Comparison of ENCODE assay signal across 30 mouse cellular contexts in the genomic region with DNA sequence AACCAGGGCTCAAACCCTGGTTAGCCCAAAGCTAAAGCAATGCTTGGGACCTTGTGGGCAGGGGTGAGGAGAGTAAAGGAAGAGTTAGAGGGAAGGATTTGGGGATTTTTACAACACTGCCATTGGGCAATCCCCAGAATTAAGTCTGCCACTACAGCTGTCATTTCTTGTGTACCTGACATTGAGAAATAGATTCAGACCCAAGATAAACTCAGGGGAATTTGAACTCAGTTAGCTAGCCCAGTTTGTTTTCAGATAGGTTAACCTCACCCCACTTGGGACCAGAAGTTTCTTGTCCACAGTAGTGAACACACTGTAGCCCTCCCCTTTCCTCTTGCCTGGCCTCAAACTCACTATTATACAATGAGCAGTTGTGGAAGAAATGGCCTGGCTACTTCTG. TPM values are rescaled to one million over a fixed set of nuclear protein-coding genes. Genes with fewer than 3 reads are reported as not detected.
DNase-seq lines count a peak whose midpoint lies in the region; ATAC-seq and TF ChIP-seq lines count a peak whose summit lies in the region.
"Had no signal": no experiment of that assay in that cellular context is flagged by ENCODE, and none has a peak within 500 bp of the region (broad histone marks: within the 10 kb centered on the region; RNA-seq: fewer than 3 reads in every experiment).

No protein-coding gene starts in this region.

- H3K4me3 ChIP-seq in liver, adult 2 months (ENCODE audit: insufficient read depth, low read depth, low read length) = no peak overlapping the region
- H3K4me3 ChIP-seq in liver, embryonic 16.5 days (ENCODE audit: low read depth, low read length) = no peak overlapping the region
- H3K4me3 ChIP-seq: erythroblast, embryonic 14.5 days; forebrain, embryonic 12.5 days; heart, embryonic 15.5 days; hindbrain, embryonic 12.5 days; kidney, embryonic 15.5 days; left cerebral cortex, adult 2 months; limb, embryonic 13.5 days; midbrain, embryonic 12.5 days had no signal

- H3K79me2 ChIP-seq in liver, adult 2 months (ENCODE audit: control insufficient read depth, insufficient read depth, low read length) = no peaks in the 10 kb centered on the region

- H3K27me3 ChIP-seq in liver, adult 2 months (ENCODE audit: control insufficient read depth, insufficient read depth, low read length) = no peaks in the 10 kb centered on the region
- no peaks in the 10 kb centered on the region for H3K27me3 ChIP-seq in liver, embryonic 16.5 days (ENCODE audit: control insufficient read depth, insufficient read depth, low read depth, low read length)
- H3K27me3 ChIP-seq: forebrain, embryonic 12.5 days; heart, embryonic 15.5 days; hindbrain, embryonic 12.5 days; kidney, embryonic 15.5 days; limb, embryonic 13.5 days; midbrain, embryonic 12.5 days had no signal

- no peak overlapping the region for H3K4me2 ChIP-seq in liver, embryonic 16.5 days (ENCODE audit: low read depth, low read length)
- H3K4me2 ChIP-seq: forebrain, embryonic 12.5 days; heart, embryonic 15.5 days; hindbrain, embryonic 12.5 days; kidney, embryonic 15.5 days; limb, embryonic 13.5 days; lung, embryonic 14.5 days; midbrain, embryonic 12.5 days had no signal

- no peaks in the 10 kb centered on the region for H3K9me3 ChIP-seq in liver, embryonic 16.5 days (replicated peaks; ENCODE audit: control insufficient read depth, low read length)
- H3K9me3 ChIP-seq: forebrain, embryonic 12.5 days; heart, embryonic 15.5 days; hindbrain, embryonic 12.5 days; kidney, embryonic 15.5 days; limb, embryonic 13.5 days; midbrain, embryonic 12.5 days had no signal

- peaks cover 38% of the 10 kb centered on the region for H3K4me1 ChIP-seq in liver, adult 2 months (ENCODE audit: control insufficient read depth, insufficient read depth, low read length)
- peaks cover 13% of the 10 kb centered on the region for H3K4me1 ChIP-seq in liver, embryonic 16.5 days (ENCODE audit: control insufficient read depth, low read depth, low read length)
- H3K4me1 ChIP-seq: forebrain, embryonic 12.5 days; heart, embryonic 15.5 days; hindbrain, embryonic 12.5 days; kidney, embryonic 15.5 days; limb, embryonic 13.5 days; midbrain, embryonic 12.5 days had no signal

- TF ChIP-seq POLR2A in liver, adult 2 months (IDR thresholded peaks at IDR 0.05; ENCODE audit: extremely low read depth, insufficient read depth, low read length) = no peak

- intact Hi-C loops in left cerebral cortex, postnatal 14 days (cut with DNase I) = no loop called here

- no peak for TF ChIP-seq CTCF in liver, adult 2 months (IDR thresholded peaks at IDR 0.05; ENCODE audit: low read depth, low read length)

- H3K27ac ChIP-seq in liver, adult 2 months (replicated peaks; ENCODE audit: insufficient read depth, low read depth, low read length) = peak overlapping the region; percentile 97
- no peak overlapping the region for H3K27ac ChIP-seq in liver, embryonic 16.5 days (ENCODE audit: low read length)
- H3K27ac ChIP-seq: forebrain, embryonic 12.5 days; heart, embryonic 15.5 days; hindbrain, embryonic 12.5 days; hindbrain, postnatal 0 days; kidney, embryonic 15.5 days; left cerebral cortex, adult 2 months; limb, embryonic 13.5 days; midbrain, embryonic 12.5 days had no signal

- peak overlapping the region; percentile 62 for H3K9ac ChIP-seq in liver, adult 2 months (ENCODE audit: low read depth, low read length)
- no peak overlapping the region for H3K9ac ChIP-seq in liver, embryonic 16.5 days (ENCODE audit: low read depth, low read length)
- H3K9ac ChIP-seq: forebrain, embryonic 12.5 days; forebrain, postnatal 0 days; heart, embryonic 15.5 days; hindbrain, embryonic 12.5 days; kidney, embryonic 15.5 days; limb, embryonic 13.5 days; lung, embryonic 14.5 days; midbrain, embryonic 12.5 days had no signal

- DNase-seq in liver, adult 2 months (ENCODE audit: extremely low read depth, low read depth, low spot score) = peak; percentile 99
- DNase-seq in liver = no peak
- peak; percentile 19 for DNase-seq in adipocyte (ENCODE audit: low spot score)
- DNase-seq in induced T-regulatory cell, adult 2 months (ENCODE audit: low read depth) = peak; percentile 50
- DNase-seq in spleen, adult 18-20 months = no peak
- no peak for DNase-seq in left cerebral cortex, postnatal 14 days (ENCODE audit: low spot score in 2 of 2)
- DNase-seq: adrenal gland, adult 2 months; cerebellum, adult 2 months; cerebellum, postnatal 14 days; forebrain, postnatal 0 days; kidney, postnatal 25 days; lung, embryonic 14.5 days had no signal

- peak; percentile 53 for ATAC-seq in liver, embryonic 16.5 days (ENCODE audit: low read depth)
- ATAC-seq in cerebellum, adult (ENCODE audit: insufficient number of reproducible peaks, low FRiP score, low TSS enrichment) = no peak
- ATAC-seq: forebrain, postnatal 0 days; hindbrain, postnatal 0 days; intestine, postnatal 0 days had no signal

- H3K36me3 ChIP-seq in liver, adult 2 months (ENCODE audit: control insufficient read depth, insufficient read depth, low read length) = no peaks in the 10 kb centered on the region
- no peaks in the 10 kb centered on the region for H3K36me3 ChIP-seq in liver, embryonic 16.5 days (ENCODE audit: control insufficient read depth, insufficient read depth)
- H3K36me3 ChIP-seq: forebrain, embryonic 12.5 days; heart, embryonic 15.5 days; hindbrain, embryonic 12.5 days; kidney, embryonic 15.5 days; limb, embryonic 13.5 days; midbrain, embryonic 12.5 days had no signal

RNA-seq across cellular contexts. Expression of a gene that starts 8.9 kb away (rescaled TPM):
- total RNA-seq in liver, adult 2 months (2014; rRNA removed) = 464 and 499 TPM in 2 replicates
- 610 and 703 TPM in 2 replicates for polyA plus RNA-seq in liver, adult 2 months (2012; rRNA removed)
- polyA plus RNA-seq in liver, embryonic 16.5 days (2015; fragmentation: Nextera tagmentation; extraction: Ambion mirVana) = 168 and 194 TPM in 2 replicates
- 100 to 1,000 TPM in 1 of 2 experiments, 10 to 100 TPM in 1; 89.2 to 100 TPM for total RNA-seq in left cerebral cortex, postnatal 14 days (2021)

RNA-seq across cellular contexts. Expression of a gene that starts 47.0 kb away (rescaled TPM):
- total RNA-seq in liver, adult 2 months (2014; rRNA removed) = 0.20 and 0.74 TPM in 2 replicates
- polyA plus RNA-seq in liver, adult 2 months (2012; rRNA removed) = 0.22 and 0.34 TPM in 2 replicates
- polyA plus RNA-seq in liver, embryonic 16.5 days (2015; fragmentation: Nextera tagmentation; extraction: Ambion mirVana) = 23.8 and 24.9 TPM in 2 replicates
- not detected for total RNA-seq in left cerebral cortex, postnatal 14 days (2021)
- total RNA-seq: gastrocnemius, adult 8-10 months; heart, postnatal 25 days; layer of hippocampus, adult 18-20 months; layer of hippocampus, postnatal 14 days; left cerebral cortex, adult 2 months; left cerebral cortex, postnatal 36 days had no signal
- polyA plus RNA-seq: cerebellum, adult 2 months; erythroblast, embryonic 14.5 days; testis, adult 2 months had no signal

RNA-seq across cellular contexts. Expression of a gene that starts 50.5 kb away (rescaled TPM):
- total RNA-seq in liver, adult 2 months (2014; rRNA removed) = 18.3 and 19.9 TPM in 2 replicates
- 11.4 and 12.2 TPM in 2 replicates for polyA plus RNA-seq in liver, adult 2 months (2012; rRNA removed)
- 7.6 and 8.2 TPM in 2 replicates for polyA plus RNA-seq in liver, embryonic 16.5 days (2015; fragmentation: Nextera tagmentation; extraction: Ambion mirVana)
- total RNA-seq in left cerebral cortex, postnatal 14 days (2021) = 10 to 100 TPM; 39.4 to 41.7 TPM

Comparison
In these comparisons a context has a peak if more than half of its experiments do, and no peak if none do; other contexts are left out.
1. DNase-seq: peak in liver, adult 2 months (single experiment), adipocyte (single experiment) and induced T-regulatory cell, adult 2 months (single experiment); none in liver (single experiment), spleen, adult 18-20 months (0 of 2) and left cerebral cortex, postnatal 14 days (0 of 2).